Mouse (Mus musculus) C2C12 (cell line): Measurements from ENCODE around the gene A830031A19Rik.

Experiments used
- CEBPB ChIP-seq: IDR thresholded peaks from one replicate; pipeline ENCODE4 v1.6.1; 2011; ENCODE audit warnings: low read depth, mild to moderate bottlenecking, control low read depth, moderate library complexity
- CTCF ChIP-seq: IDR thresholded peaks from one replicate; pipeline ENCODE4 v1.5.1; 2011; ENCODE audit not compliant: control insufficient read depth, insufficient read depth, insufficient read length
- FOSL1 ChIP-seq: IDR thresholded peaks from one replicate; pipeline ENCODE4 v1.8.0; 2011; ENCODE audit warnings: mild to moderate bottlenecking, low read length; ENCODE audit not compliant: poor library complexity, insufficient read depth, severe bottlenecking
- MAX ChIP-seq: IDR thresholded peaks from one replicate; pipeline ENCODE4 v1.6.1; 2011; ENCODE audit warnings: mild to moderate bottlenecking, control low read depth
- MYOD1 ChIP-seq: IDR thresholded peaks from one replicate; pipeline ENCODE4 v1.6.1; 2011; ENCODE audit warnings: low read depth; ENCODE audit not compliant: control insufficient read depth, insufficient read length
- MYOG ChIP-seq: IDR thresholded peaks from one replicate; pipeline ENCODE4 v1.6.1; 2011; ENCODE audit not compliant: control insufficient read depth, insufficient read length; ENCODE audit errors: extremely low read depth
- USF1 ChIP-seq: IDR thresholded peaks from one replicate; pipeline ENCODE4 v1.6.1; 2011; ENCODE audit warnings: low read depth, mild to moderate bottlenecking, control low read depth, moderate library complexity

- TF ChIP-seq CTCF: no peak
- no peak for TF ChIP-seq FOSL1
- no peak for TF ChIP-seq MYOG
- no peak for TF ChIP-seq USF1
- TF ChIP-seq CEBPB: no peak
- no peak for TF ChIP-seq MAX
- TF ChIP-seq MYOD1: no peak
These were observed 19.2 kb upstream of the A830031A19Rik start for GRCm38 (mm10) chr11:24094086-24094487.
